Mouse (Mus musculus): ENCODE data around the gene Synpo2. TPM values are rescaled to one million over a fixed set of nuclear protein-coding genes. Genes with fewer than 3 reads are reported as not detected.

Gene Synpo2
- polyA plus RNA-seq, 1 experiment from 2014 or later = 0.72 TPM

GRCm38 (mm10) chr3:123095111-123095510 is 140.8 kb downstream of the Synpo2 start:
- H3K4me3 ChIP-seq = no peak overlapping the region
- no peak for ATAC-seq
- no peaks in the 10 kb centered on the region for H3K36me3 ChIP-seq (ENCODE audit: poor library complexity, severe bottlenecking)
- 96% methylated on average over 2 of the region's 2 CpGs for WGBS
- H3K27me3 ChIP-seq = no peaks in the 10 kb centered on the region
- no peak overlapping the region for H3K27ac ChIP-seq
- H3K9ac ChIP-seq = no peak overlapping the region
- H3K9me3 ChIP-seq (replicated peaks) = no peaks in the 10 kb centered on the region
- peaks cover 6% of the 10 kb centered on the region; the same call in 1 of the 2 replicates for H3K4me1 ChIP-seq
- no peak overlapping the region for H3K4me2 ChIP-seq

GRCm38 (mm10) chr3:123093640-123094361 is 142.1 kb downstream of the Synpo2 start:
- WGBS = 87% methylated on average over 11 of the region's 11 CpGs
- no peak overlapping the region for H3K4me3 ChIP-seq
- ATAC-seq = no peak
- no peaks in the 10 kb centered on the region for H3K27me3 ChIP-seq
- no peak overlapping the region for H3K4me2 ChIP-seq
- no peaks in the 10 kb centered on the region for H3K9me3 ChIP-seq (replicated peaks)
- H3K4me1 ChIP-seq = peaks cover 6% of the 10 kb centered on the region; the same call in 1 of the 2 replicates
- no peak overlapping the region for H3K9ac ChIP-seq
- H3K27ac ChIP-seq = no peak overlapping the region
- no peaks in the 10 kb centered on the region for H3K36me3 ChIP-seq (ENCODE audit: poor library complexity, severe bottlenecking)

GRCm38 (mm10) chr3:123092913-123093639 is 142.9 kb downstream of the Synpo2 start:
- Histone ChIP-seq H3K9me3 (replicated peaks) (no peaks in the 10 kb centered on the region), H3K27me3 (no peaks in the 10 kb centered on the region), H3K36me3 (ENCODE audit: poor library complexity, severe bottlenecking) (no peaks in the 10 kb centered on the region), H3K4me3 (no peak overlapping the region), H3K27ac (no peak overlapping the region), H3K4me2 (no peak overlapping the region), H3K9ac (no peak overlapping the region), H3K4me1 (peaks cover 6% of the 10 kb centered on the region; the same call in 1 of the 2 replicates)
- WGBS = 60% methylated on average over 12 of the region's 12 CpGs
- ATAC-seq = peak; percentile 75

DNA sequence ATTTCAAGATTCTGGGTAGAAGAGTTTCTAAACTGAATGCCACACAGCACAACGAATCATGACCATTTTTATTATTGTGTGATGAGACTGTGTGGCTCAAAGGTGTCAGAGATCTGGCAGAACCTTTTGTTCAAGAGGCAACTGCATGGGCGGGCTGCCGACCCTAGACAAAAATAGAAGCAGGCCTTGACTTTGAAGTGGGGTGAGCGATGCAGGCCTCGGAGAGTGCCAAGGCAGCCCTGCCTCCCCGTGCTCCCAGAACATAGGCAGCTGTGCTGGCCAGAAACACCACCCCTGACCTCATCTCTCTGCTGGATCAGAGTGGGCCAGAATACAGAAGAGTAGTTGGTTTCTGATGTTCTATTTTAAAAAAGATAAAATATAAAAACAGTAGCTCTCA is 143.5 kb downstream of the Synpo2 start:
- Histone ChIP-seq H3K9ac (no peak overlapping the region), H3K27ac (no peak overlapping the region), H3K9me3 (replicated peaks) (no peaks in the 10 kb centered on the region), H3K4me3 (no peak overlapping the region), H3K27me3 (no peaks in the 10 kb centered on the region), H3K4me1 (peaks cover 6% of the 10 kb centered on the region; the same call in 1 of the 2 replicates), H3K4me2 (no peak overlapping the region), H3K36me3 (ENCODE audit: poor library complexity, severe bottlenecking) (no peaks in the 10 kb centered on the region)
- 49% methylated on average over 6 of the region's 6 CpGs for WGBS
- peak; percentile 60 for ATAC-seq

GRCm38 (mm10) chr3:123089297-123090020 is 146.5 kb downstream of the Synpo2 start:
- no peaks in the 10 kb centered on the region for H3K27me3 ChIP-seq
- no peak for ATAC-seq

DNA sequence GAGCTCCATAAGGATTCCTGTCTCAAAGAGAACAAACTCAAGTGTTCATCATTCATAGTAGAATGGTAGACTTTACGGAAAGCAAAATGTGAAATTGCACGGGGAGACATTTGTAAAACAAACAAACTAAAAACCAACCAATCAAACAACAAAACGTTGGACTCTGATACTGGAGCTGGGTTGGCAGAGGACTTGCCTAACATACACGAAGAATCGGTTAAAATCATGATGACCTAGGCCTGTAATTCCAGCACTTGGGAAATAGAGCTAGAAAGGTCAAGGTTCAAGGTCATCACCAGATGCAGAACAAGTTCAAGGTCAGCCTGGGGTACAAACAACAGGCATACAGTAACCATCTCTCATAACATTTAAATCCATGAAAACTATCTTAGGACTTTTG is 147.7 kb downstream of the Synpo2 start:
- Histone ChIP-seq H3K27ac (no peak overlapping the region), H3K4me1 (peaks cover 2% of the 10 kb centered on the region; the same call in 1 of the 2 replicates), H3K4me3 (no peak overlapping the region), H3K4me2 (no peak overlapping the region), H3K27me3 (no peaks in the 10 kb centered on the region), H3K9me3 (replicated peaks) (no peaks in the 10 kb centered on the region), H3K9ac (no peak overlapping the region), H3K36me3 (ENCODE audit: poor library complexity, severe bottlenecking) (no peaks in the 10 kb centered on the region)
- 90% methylated on average over 5 of the region's 5 CpGs for WGBS
- no peak for ATAC-seq

More at GRCm38 (mm10) chr3:123089297-123090020, 146.5 kb downstream of the Synpo2 start:
- Histone ChIP-seq H3K36me3 (ENCODE audit: poor library complexity, severe bottlenecking) (no peaks in the 10 kb centered on the region), H3K4me1 (peaks cover 6% of the 10 kb centered on the region; the same call in 1 of the 2 replicates), H3K27ac (no peak overlapping the region), H3K9ac (no peak overlapping the region), H3K4me3 (no peak overlapping the region), H3K9me3 (replicated peaks) (no peaks in the 10 kb centered on the region), H3K4me2 (no peak overlapping the region)
- 91% methylated on average over 11 of the region's 11 CpGs for WGBS

GRCm38 (mm10) chr3:123085871-123086501 is 150.0 kb downstream of the Synpo2 start:
- Histone ChIP-seq H3K4me1 (no peaks in the 10 kb centered on the region), H3K9me3 (replicated peaks) (no peaks in the 10 kb centered on the region), H3K36me3 (ENCODE audit: poor library complexity, severe bottlenecking) (no peaks in the 10 kb centered on the region), H3K27ac (no peak overlapping the region), H3K4me2 (no peak overlapping the region), H3K27me3 (no peaks in the 10 kb centered on the region), H3K4me3 (no peak overlapping the region), H3K9ac (no peak overlapping the region)
- no peak for ATAC-seq
- WGBS = 89% methylated on average over 16 of the region's 16 CpGs

DNA sequence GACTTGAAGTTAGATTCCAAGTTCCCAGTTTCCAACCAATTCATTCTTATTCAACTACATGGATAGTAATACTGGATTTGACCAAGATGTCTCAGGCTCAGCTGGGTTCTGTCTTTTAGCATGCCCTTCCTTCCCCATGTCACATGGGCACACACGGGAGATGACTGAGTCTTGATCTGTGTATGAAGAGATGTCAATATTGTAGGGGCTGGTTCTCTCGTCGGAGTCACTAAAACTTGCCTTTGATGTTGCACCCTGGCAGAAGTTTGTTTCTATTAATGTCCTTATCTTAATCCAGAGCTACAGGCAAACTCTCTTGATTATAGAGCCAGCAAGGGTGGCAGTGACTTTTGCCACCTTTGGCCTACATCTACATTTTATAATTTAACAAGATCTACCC is 154.3 kb downstream of the Synpo2 start:
- H3K4me1 ChIP-seq = no peaks in the 10 kb centered on the region
- no peaks in the 10 kb centered on the region for H3K27me3 ChIP-seq
- 89% methylated on average over 3 of the region's 3 CpGs for WGBS
- ATAC-seq = no peak
- H3K4me2 ChIP-seq = no peak overlapping the region
- H3K27ac ChIP-seq = no peak overlapping the region
- no peak overlapping the region for H3K9ac ChIP-seq
- H3K36me3 ChIP-seq (ENCODE audit: poor library complexity, severe bottlenecking) = no peaks in the 10 kb centered on the region
- no peak overlapping the region for H3K4me3 ChIP-seq
- H3K9me3 ChIP-seq (replicated peaks) = no peaks in the 10 kb centered on the region

DNA sequence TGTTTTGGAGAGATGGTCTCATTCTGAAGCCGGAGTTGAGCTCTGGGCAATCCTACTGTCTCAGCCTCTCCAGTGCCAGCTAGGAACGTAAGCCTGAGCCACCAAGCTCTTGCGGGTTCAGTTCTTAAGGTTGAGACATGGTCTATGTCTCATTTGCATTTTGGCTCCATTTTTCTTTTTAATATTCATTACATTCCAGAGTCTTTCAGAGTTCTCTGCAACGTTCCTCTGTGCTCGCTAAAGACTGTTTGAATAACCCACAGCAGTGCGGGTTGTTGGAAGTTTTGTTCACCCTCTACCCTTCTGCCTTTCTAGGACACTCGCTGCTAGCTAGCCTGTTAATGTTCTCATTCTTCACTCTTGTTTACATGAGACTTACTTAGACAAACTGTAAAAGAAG is 155.0 kb downstream of the Synpo2 start:
- H3K36me3 ChIP-seq (ENCODE audit: poor library complexity, severe bottlenecking) = no peaks in the 10 kb centered on the region
- no peak for ATAC-seq
- H3K9me3 ChIP-seq (replicated peaks) = no peaks in the 10 kb centered on the region
- H3K4me2 ChIP-seq = no peak overlapping the region
- H3K4me3 ChIP-seq = no peak overlapping the region
- WGBS = 54% methylated on average over 7 of the region's 7 CpGs
- H3K9ac ChIP-seq = no peak overlapping the region
- H3K27ac ChIP-seq = no peak overlapping the region
- no peaks in the 10 kb centered on the region for H3K4me1 ChIP-seq
- no peaks in the 10 kb centered on the region for H3K27me3 ChIP-seq

DNA sequence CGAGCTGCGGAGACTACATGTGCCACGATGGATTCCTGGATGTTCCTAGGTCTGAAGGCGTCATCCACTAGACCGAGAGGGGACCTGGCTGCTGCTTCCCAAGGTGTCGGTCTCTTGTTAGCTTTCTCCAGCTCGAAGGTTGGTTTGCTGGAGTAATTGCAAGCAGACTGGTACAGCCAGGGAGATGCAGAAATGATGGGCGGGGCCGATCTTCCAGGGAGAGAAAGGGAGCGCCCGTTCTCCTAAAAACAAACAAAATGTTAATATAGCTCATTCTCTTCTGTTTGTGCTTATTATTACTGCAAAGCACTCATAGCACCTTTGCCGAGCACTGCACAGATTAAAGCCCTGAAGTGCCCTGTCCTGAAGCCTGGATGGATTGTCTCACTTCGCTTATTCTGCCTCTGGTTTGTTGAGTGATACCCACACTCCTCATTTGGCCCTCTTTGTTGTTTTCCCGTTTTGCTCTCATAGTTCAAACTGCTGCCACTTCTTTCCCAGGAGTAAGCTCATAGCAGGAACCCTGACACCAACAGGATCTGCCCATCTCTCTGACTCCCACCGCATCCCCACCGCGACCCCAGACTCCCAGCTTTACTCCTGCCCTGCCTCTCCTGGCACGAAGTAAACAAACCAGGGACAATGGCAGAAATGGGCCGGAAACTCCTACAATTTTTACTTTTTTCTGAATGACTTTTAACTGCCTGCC is 155.8 kb downstream of the Synpo2 start:
- no peak for ATAC-seq
- no peaks in the 10 kb centered on the region for H3K27me3 ChIP-seq
- H3K9me3 ChIP-seq (replicated peaks) = no peaks in the 10 kb centered on the region
- whole genome bisulfite sequencing = 82% methylated on average over 19 of the region's 19 CpGs
- no peak overlapping the region for H3K4me2 ChIP-seq
- no peak overlapping the region for H3K4me3 ChIP-seq
- no peak overlapping the region for H3K9ac ChIP-seq
- H3K4me1 ChIP-seq = no peaks in the 10 kb centered on the region
- no peak overlapping the region for H3K27ac ChIP-seq
- H3K36me3 ChIP-seq (ENCODE audit: poor library complexity, severe bottlenecking) = no peaks in the 10 kb centered on the region

- no peaks in the 10 kb centered on the region for H3K9me3 ChIP-seq (replicated peaks)
- no peak for ATAC-seq
- H3K4me2 ChIP-seq = no peak overlapping the region
- H3K36me3 ChIP-seq (ENCODE audit: poor library complexity, severe bottlenecking) = no peaks in the 10 kb centered on the region
- no peak overlapping the region for H3K27ac ChIP-seq
- no peaks in the 10 kb centered on the region for H3K4me1 ChIP-seq
- H3K27me3 ChIP-seq = no peaks in the 10 kb centered on the region
- H3K4me3 ChIP-seq = no peak overlapping the region
- H3K9ac ChIP-seq = no peak overlapping the region
- 87% methylated on average over 3 of the region's 3 CpGs for WGBS
Observed at GRCm38 (mm10) chr3:123075759-123076158, 160.2 kb downstream of the Synpo2 start.
